Mouse (Mus musculus): ENCODE results near the gene Srsf10.

Srsf10 gene

DNA sequence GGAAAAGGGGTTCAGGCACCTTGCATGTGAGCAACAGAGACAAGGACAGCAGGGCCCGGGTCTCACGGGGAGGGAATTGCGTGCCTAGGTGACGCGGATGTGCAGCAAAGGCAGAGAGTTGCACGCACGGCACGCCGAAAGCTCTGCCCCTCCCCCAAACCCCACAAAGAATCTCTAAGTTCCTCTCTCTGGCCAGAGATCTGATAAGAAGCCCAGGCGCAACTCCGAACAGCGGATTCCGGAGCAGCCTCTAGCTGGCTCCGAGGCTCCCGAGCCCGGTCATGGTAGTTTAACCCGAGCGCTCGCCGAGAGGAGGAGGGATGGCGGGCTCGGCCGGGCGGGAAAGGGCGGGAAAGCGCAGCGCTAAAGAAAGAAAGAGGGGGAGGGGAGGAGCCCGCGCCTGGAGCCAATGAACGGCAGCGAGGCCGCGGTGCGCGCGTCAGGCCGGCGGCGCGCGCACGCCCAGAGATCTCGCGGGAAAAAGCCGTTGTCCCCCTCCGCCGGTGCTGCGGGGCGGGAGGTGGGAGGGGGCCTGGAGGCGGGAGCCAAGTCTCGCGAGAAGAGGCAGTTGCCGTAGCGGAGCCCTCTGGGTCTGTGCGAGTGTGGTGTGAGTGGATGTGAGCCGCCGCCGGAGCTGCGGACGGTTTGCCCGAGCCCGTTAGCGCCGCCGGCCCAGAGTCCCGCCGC is at the start of gene Srsf10:
TSS of gene Srsf10 (plus strand) at position 212 of the 687 bp plus-strand sequence.
- peak; percentile 100 for DNase-seq

DNA sequence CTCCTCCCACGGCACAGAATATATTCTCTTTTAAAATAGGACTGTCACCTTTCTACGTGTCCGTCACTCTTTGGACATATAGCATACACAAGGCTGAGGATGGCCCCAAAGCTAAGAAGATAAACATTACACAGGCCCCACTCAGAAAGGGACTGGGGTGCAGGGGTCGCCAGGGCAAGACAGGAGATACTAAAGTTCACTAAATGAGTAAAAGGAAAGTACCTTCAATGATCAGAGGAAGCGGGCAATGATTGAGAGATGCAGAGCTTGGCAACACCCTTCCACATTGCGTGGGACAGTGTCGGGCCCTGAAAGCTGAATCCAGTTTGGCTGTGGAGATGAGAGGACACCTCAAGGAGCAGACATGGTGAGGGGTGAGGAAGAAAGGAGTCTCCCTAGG is 40.7 kb upstream of the Srsf10 start:
- no peak for DNase-seq

DNA sequence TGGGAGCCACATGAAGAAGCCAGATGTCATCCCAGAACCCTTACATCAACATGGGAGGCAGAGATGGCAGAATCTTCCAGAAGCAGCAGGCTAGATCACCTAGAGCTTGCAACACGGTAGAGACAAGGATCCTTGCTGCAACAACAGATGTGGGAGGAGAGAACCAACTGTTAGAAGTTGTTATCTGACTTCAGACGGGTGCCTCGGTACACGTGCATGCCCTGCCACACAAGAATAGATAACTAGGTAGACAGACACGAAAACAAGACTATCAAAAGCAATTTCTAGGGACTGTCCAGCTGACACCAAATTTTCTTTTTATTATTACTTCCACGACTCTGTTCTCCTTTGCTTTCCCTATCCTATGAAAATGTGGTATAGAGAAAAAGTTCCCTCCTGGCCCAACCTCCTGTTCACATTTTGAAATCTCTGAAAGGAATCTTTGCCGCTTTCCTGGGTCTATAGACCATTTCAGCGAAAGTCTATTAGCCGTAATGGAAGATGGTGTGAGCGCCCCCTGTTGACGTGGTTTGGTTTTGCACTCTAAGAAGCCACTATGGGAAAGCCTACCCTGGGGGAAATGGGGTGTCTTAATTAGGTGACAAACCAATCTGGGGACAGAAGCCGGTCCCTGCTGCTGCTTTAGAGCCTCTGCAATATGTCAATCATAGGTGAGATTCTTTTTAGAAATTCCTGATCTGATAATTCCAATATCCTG is 38.5 kb upstream of the Srsf10 start:
- DNase-seq: peak; percentile 54

DNA sequence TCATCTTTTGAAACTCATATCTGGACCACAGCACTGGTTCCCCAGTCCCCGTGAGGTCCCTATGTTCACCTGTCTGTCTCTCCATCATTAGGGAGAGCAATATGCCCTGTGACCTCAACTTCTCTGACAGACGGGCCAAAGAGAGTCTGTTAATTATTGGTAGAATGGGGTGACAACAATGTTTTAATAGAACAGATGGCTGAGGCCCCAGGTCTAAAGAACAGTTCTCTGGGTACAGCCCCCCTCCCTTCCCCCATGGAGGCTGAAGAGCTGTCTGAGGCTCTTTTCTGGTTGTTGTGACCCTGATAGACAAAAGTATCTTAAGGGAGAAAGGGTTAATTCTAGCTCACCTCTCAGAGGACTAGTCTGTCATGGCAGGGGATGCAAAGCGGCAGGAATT is 37.2 kb upstream of the Srsf10 start:
- DNase-seq: no peak

DNA sequence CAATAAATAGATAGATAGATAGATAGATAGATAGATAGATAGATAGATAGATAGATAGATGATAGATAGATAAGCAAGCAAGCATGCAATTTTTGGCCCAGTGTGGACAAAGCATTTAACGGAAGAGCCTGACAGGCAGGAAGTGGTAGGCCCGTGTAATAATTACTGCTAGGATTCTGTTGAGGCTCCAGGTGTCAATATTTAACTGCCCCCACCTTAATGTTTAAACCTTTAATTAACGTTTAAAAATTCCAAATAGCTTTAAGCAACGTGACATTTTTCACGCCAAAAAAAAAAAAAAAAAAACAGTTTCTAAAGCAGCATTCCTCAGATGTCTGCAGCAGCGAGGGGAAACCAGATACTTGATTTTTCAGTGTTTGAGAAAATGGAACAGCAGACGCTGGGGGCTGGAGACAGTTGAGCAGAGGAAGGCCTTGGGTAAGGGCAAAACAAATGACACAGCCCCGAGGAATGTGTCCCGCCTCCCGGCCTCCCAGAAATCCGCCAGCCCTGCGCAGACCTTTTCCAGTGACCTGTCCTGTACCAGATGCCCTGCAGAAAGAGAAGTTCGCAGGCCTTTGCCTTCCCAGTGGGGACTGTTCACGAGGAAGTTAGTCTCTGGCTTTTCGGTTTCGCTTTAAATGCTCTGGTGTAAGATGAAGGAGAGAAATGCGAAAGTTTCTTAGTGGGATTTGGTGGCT is 35.6 kb upstream of the Srsf10 start:
- DNase-seq: peak; percentile 45

DNA sequence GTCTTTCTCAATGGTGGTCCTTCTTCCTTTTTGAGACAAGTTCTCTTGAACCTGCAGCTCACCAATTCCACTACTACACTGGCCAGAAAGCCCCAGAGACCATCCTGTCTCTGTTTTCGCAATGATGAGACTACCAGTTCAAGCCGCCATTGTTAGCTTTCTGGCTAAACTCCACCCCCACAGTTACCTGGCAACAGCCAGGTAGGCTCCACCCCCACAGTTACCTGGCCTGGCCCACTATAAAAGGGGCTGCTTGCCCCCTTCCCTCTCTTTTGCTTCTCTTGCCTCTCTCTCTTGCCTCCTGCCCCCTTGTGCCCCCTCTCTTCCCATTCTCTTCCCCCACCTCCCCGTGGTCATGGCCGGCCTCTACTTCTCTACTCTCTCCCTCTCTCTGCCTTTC is 33.8 kb upstream of the Srsf10 start:
- DNase-seq: no peak

DNA sequence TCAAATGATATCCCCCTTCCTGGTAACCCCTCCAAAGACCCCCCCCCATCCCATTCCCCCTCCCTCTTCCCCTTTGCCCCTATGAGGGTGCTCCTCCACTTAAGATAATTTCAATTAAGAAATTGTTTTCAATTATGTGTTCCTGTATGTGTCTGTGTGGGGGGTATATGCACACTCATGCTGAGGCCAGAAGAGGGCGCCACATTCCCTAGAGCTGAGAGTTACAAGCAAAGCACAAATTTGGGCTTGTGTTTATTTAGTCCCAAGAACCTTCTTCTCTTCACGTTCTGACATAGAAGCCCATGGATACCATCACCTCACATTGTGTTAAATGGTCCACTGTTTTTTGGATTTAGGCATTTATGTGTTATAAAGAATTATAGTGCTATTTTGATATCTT is 32.2 kb upstream of the Srsf10 start:
- no peak for DNase-seq

DNA sequence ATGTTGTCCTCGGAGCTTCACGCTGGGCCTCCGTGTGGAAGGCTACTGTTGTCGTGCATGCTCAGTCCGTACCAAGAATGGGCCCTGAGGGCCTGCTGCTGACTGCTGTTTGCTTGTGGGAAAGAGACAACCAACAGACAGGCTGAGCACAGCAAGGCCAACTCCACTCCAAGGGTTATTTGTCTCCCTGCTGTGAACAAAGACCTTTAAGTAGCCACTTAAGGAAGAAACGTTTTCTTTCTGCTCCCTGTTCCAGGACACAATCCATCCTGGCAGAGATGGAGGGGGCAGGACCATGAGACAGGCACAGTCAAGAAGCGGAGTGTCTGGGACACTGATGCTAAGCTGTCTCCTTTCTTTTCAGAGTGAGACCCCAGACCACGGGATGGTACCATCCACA is 31.3 kb upstream of the Srsf10 start:
- no peak for DNase-seq

DNA sequence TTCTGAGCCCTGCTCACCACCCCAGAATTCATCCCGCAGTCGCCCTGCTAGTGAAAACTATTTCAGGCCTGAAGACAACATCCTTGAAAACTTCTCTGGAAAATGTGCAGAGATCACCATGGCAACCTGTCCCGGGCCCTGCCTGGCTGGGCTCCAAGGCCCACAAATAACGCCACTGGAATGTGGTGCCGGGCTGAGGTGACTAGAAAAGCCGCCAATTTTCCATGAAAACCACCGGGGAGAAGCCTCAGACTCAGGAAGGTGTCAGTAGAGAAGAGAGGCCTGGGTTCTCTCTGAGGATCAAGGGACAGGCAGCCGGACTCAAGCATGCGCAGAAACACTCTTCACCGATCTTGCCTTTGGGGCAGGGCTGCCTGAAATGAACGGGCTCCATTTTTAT is 27.1 kb upstream of the Srsf10 start:
- DNase-seq: peak; percentile 79

DNA sequence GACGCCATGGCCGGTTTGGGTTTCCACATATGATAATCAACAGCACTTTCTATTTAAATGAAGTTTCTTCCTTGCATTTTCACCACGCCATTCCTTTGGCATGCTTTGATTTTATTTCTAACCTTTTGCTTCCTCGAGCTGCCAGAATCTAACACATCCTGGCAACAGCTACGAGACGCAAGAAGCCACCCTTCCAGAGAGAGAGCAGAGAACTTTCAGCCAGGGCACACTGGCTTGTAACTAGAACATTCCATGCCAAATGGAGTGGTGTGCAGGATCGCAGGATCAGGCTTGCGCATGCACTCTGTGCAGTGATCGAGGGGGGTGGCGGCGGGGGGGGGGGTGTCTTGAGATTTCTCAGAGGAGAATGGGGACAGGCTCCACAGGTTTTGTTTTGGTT is 23.5 kb upstream of the Srsf10 start:
- DNase-seq: no peak

DNA sequence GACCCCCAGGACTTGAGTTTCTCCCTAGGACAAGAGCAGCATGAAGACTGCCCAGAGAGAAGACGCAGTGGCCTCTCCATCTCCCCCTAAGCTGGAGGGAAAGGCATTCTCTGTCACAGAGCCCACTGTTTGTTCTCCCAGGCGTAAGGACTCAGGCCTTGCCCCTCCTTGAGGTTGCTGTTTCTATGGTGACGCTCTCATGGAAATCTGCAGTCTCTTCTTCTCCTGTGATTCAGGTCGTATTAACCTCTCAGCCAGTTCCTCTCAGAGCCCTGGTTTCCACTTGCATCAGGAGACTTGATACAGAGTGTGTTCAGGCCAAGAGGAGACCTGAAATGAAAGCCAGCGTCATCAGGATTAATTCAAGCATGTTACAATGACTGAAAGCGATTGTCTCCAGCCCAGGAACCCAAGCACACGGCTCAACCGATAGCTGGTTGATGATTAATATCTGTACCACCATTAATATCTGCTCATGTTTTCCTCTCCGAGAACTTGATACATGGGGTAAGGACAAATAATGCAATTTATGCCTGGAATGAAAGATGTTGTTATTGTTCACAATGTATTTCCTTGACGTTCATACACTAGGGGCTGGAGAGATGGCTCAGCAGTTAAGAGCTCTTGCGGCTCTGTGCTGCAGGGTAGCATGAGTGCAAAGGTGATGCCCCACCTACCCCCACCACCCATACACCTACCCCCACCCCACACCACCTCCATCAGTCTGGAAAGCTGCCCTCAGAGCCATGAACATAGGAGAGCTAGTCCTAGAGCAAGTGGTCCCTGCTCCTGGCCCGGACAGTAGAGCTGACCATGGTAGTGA is 22.0 kb upstream of the Srsf10 start:
- peak; percentile 52 for DNase-seq

DNA sequence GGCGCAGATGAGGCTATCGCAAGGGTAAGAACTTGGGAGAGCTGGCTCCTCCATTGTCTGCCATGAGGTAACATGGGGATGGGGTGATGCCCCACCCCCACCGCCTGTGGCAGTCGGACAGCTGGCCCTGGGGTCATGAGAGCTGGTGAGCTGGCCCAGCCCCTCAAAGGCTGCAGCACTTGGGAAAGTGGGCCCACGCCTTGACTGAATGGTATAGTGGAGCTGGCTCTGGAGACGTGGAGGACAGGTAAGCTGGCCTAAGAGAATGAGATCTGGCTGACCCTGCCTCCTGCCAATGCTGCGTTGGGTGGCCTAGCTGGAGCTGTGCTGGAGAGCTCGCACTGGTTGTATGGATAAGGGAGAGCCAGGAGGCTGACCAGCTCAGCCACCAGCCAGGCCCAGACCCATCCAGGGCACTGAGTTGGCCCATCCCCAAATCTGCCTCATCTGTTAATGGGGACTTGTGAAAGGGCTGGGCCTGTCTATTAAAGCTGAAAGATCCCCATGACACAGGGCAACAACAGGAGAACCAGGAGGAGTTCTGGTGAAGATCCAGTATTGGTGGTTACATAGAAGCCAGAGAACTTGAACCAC is 21.3 kb upstream of the Srsf10 start:
- no peak for DNase-seq

DNA sequence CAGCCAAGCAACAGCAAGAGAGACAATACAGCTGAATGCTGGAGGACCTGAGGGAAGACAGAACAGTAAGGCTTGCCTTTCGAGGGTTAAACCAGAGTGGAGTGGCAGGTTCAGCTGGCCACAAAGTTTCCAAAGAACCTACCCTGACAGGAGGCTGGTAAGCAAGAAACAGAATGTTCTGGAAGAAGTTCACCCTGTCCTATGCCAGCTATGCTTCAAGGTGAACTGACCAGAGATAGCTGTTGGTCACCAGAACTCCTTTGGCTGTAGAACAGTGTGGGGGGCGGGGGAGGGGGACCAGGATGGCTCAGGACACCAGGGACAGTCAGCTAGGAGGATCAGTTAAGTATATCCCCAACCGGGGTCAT is 16.6 kb upstream of the Srsf10 start:
- no peak for DNase-seq

DNA sequence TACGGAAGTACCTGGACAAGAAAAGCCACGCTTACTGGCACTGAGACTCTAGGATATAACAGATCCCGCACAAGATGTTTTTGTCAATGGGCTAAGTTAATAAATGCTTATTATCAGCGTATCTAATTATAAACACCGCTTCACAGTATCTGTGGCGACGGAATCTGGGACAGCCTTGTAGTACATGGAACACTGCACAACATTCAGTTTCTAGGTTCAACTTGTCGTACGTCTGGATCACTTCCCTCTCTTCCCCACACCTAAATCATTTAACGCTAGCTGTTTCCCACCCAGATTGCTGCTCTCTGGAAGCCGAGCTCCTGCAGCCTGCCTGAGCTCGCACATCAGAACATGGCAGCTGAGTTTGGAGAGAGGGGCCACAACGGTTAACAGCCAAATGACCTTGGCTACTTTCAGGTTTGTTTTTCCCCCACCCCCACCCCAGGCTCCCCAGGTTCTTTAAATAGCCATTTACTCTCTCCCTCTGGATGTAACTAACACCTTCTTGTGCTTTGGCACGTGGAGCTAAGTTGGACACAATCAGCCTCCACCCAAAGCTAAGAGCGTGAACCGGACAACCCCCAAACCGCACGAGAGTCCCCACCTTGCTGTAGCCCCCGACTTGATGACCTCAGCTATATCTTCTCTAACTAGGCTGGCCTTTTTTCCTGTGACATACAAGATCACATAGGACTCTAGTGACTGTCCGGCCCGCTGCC is 16.1 kb upstream of the Srsf10 start:
- DNase-seq: no peak

DNA sequence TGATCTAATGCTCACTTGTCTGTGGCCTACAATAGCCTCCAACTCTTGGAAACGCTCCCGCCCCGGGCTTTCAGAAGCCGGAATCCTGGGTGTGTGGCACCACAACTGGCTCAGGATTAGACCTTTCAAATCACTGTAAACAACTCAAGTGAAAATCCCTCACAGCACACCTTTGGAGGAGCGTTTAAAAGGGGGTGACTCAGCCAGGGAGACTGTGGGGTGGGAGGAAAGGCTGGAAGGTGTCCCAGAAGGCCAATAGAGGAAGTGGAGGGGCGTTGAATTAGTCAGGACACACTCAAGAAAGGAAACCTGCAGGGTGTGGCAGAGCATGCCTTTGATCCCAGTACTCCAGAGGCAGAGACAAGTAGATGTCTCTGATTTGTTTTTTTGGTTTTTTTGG is 11.1 kb upstream of the Srsf10 start:
- no peak for DNase-seq

DNA sequence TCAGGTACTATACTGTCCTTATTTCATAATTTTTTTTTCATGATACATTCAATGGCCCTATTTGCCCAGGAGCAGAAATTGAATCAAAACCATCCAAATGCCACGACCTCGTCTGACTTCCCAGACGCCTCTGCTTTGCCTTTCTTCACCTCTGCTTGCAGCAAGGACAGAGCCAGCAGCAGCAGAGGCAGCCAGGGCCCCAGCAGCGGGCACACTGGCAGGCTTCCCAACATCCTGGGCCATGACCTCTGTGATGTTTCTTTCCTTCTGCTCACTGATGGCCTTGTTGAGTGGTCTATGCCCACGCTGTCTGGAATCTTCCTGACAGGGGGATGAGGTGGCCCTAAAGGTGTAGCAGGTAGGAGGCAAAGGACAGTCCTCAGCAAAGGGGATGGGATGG is 8.0 kb upstream of the Srsf10 start:
- DNase-seq: no peak

DNA sequence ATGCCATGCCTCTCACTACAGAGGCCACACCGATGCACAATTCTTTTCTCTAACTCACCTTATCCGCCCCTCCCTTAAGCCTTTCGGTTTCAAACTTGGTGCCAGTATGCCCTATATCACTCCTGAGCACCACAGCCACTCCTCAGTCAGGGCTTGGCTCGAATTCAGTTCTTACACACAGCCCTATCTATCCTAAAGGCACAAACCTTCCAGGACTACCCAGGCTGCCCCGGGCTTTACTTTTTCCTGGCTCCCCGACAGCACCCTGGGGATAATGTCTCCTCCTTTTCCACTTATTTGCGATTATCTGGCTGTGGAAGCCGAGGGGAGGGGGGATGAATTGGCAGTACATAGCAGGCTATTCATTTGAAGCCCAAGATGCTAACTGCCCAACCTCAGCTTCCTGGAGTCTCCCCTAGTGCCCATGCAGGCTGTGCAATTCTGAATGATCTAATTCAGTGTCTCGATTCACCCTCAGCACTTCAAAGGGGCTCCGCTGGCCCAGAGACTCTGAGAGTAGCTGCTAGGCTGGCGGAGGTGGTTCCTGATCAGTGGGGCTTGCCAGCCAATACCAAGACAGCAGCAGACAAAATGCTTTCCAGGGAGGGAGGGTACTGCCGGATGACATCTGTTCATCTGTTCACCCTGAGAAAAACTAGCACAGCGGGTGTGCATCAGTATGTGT is 5.0 kb upstream of the Srsf10 start:
- DNase-seq: peak; percentile 47

DNA sequence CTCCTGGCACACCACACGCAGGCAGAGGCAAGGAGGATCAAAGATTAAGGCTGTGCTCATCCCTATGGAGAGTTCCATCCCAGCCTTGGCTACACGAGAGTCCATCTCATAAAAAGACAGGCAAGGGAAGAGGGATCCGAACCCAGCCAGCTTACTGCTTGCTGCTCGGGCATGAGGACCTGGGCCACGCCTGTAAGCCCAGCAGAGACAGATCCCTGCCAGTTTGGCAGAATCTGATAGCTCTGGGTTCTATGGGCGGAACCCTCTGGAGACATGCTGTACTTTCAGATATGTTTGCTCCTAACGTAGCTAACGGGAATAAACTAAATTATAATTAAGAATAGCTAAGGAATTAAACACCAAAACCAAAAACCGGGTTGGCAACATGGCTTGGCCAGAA is 3.6 kb upstream of the Srsf10 start:
- DNase-seq: no peak

DNA sequence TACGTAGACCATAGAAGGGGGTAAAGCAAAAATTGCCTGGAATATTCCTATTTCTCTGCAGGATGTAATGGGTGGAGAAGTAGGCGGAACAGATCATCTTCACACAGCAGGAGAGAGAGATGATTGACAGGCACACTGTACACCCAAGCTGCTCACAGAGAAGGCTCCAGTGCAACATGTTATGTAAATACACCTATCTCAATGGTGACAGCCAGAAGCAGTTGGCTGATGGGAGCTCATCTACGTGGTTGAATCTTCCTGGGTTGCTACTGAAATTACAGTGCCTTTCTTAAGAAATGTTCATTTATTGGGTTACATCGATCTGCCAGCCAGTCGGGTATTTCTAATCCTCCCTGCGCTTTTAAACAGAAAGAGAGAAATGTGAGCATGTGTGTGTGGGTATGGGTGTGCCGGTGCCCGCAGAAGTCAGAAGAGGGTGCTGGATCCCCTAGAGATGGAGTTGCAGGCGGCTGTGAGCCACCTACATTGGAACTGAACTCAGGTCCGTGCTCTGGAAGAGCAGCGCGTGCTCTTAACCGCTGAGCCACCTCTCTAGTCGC is 1.5 kb upstream of the Srsf10 start:
- DNase-seq: no peak

DNA sequence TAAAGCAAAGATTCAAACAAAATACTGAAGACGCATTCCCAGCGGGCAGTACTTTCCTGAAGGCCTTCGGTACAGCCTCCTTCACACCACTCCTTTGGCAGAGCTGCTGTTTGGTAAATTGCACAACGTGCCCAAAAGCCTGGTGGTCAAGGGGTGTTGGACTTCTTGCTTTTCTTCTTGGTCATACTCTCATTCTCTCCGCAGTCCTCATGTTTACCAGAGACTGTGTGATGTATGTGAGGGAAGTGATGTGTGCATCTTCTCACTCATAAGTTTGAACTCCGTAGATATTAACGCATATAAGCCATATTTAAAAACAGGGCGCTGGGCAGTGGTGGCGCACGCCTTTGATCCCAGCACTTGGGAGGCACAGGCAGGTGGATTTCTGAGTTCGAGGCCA is 917 bp upstream of the Srsf10 start:
- DNase-seq: no peak

DNA sequence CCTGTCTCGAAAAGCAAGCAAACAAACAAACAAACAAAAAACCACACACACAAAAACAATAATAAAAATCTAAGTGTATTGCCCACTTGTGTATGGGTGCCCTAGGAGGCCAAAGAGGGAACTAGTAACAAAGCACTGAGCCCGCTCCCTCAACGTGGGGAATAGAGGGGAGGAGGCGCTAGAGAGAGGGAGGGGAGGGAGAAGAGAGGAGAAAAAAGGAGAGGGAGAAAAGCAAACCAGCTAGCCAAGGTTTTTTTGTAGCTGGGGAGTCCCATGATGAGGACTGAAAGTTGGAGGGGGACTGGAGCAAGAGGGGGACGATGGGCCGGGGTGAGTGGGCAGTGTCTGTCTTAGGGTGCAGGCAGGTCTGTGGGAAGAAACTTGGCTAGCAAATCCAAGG is 467 bp upstream of the Srsf10 start:
- DNase-seq: peak; percentile 73

All from embryo, embryonic 11 days (tissue).